Mouse (Mus musculus) induced T-regulatory cell, adult 2 months (primary cell): ENCODE measurements around the gene Cdc20.

ENCODE experiments used
- DNase-seq: peaks from one replicate; pipeline ENCODE4 v3.0.0-alpha.2; 2012; ENCODE audit warnings: low read depth

The Cdc20 gene

GRCm38 (mm10) chr4:118417112-118417797 is 19.9 kb downstream of the Cdc20 start:
- DNase-seq, result no peak

GRCm38 (mm10) chr4:118416329-118416728 is 20.8 kb downstream of the Cdc20 start:
- no peak for DNase-seq

GRCm38 (mm10) chr4:118415779-118416178 is 21.4 kb downstream of the Cdc20 start:
- no peak for DNase-seq

GRCm38 (mm10) chr4:118413553-118413952 is 23.6 kb downstream of the Cdc20 start:
- no peak for DNase-seq

- no peak for DNase-seq
Measured at GRCm38 (mm10) chr4:118410871-118411270, 26.3 kb downstream of the Cdc20 start.

GRCm38 (mm10) chr4:118409142-118409900 is 27.8 kb downstream of the Cdc20 start, which contains the start of the genes Szt2 and Med8:
TSS of gene Szt2 (minus strand) at chr4:118409273.
TSS of gene Med8 (plus strand) at chr4:118409337.
- DNase-seq, result peak; percentile 97

- no peak for DNase-seq
Measured at GRCm38 (mm10) chr4:118402701-118403100, 34.5 kb downstream of the Cdc20 start.

GRCm38 (mm10) chr4:118401918-118402317 is 35.2 kb downstream of the Cdc20 start:
- no peak for DNase-seq

- no peak for DNase-seq
Measured at GRCm38 (mm10) chr4:118401421-118401820, 35.7 kb downstream of the Cdc20 start.

GRCm38 (mm10) chr4:118398400-118398799 is 38.8 kb downstream of the Cdc20 start:
- DNase-seq, result no peak

GRCm38 (mm10) chr4:118396433-118396832 is 40.7 kb downstream of the Cdc20 start:
- DNase-seq, result no peak

- DNase-seq, result no peak
Measured at GRCm38 (mm10) chr4:118395289-118395688, 41.9 kb downstream of the Cdc20 start.

GRCm38 (mm10) chr4:118394505-118394904 is 42.6 kb downstream of the Cdc20 start:
- no peak for DNase-seq

GRCm38 (mm10) chr4:118390146-118390545 is 47.0 kb downstream of the Cdc20 start:
- no peak for DNase-seq

GRCm38 (mm10) chr4:118387316-118387715 is 49.8 kb downstream of the Cdc20 start:
- DNase-seq, result no peak

GRCm38 (mm10) chr4:118383271-118383670 is 53.9 kb downstream of the Cdc20 start:
- DNase-seq, result no peak
